Mouse (Mus musculus): ENCODE results near the gene Pnn.

Pnn gene

GRCm38 (mm10) chr12:59074052-59074451 lies 7.4 kb downstream of the Pnn start:
- DNase-seq (ENCODE audit: extremely low spot score, low spot score) = no peak

- no peak for DNase-seq (ENCODE audit: extremely low spot score, low spot score)
These were observed 10.3 kb downstream of the Pnn start for GRCm38 (mm10) chr12:59076996-59077395.

GRCm38 (mm10) chr12:59077883-59078282 lies 11.2 kb downstream of the Pnn start:
- no peak for DNase-seq (ENCODE audit: extremely low spot score, low spot score)

GRCm38 (mm10) chr12:59080461-59080860 lies 13.8 kb downstream of the Pnn start:
- DNase-seq (ENCODE audit: extremely low spot score, low spot score) = no peak

- no peak for DNase-seq (ENCODE audit: extremely low spot score, low spot score)
These were observed 17.8 kb downstream of the Pnn start for GRCm38 (mm10) chr12:59084446-59084845.

- DNase-seq (ENCODE audit: extremely low spot score, low spot score) = no peak
These were observed 19.5 kb downstream of the Pnn start for GRCm38 (mm10) chr12:59086171-59086570.

GRCm38 (mm10) chr12:59093543-59093942 lies 26.9 kb downstream of the Pnn start:
- no peak for DNase-seq (ENCODE audit: extremely low spot score, low spot score)

- no peak for DNase-seq (ENCODE audit: extremely low spot score, low spot score)
These were observed 28.7 kb downstream of the Pnn start, which contains the start of gene Mia2 for GRCm38 (mm10) chr12:59095104-59096025. Gene Mia2 (plus strand): TSS chr12:59095799.

GRCm38 (mm10) chr12:59104771-59105170 lies 38.1 kb downstream of the Pnn start:
- DNase-seq (ENCODE audit: extremely low spot score, low spot score) = no peak

- no peak for DNase-seq (ENCODE audit: extremely low spot score, low spot score)
These were observed 39.2 kb downstream of the Pnn start for GRCm38 (mm10) chr12:59105914-59106313.

GRCm38 (mm10) chr12:59106491-59106890 lies 39.8 kb downstream of the Pnn start:
- DNase-seq (ENCODE audit: extremely low spot score, low spot score) = no peak

- no peak for DNase-seq (ENCODE audit: extremely low spot score, low spot score)
These were observed 41.2 kb downstream of the Pnn start for GRCm38 (mm10) chr12:59107926-59108325.

- no peak for DNase-seq (ENCODE audit: extremely low spot score, low spot score)
These were observed 50.5 kb downstream of the Pnn start for GRCm38 (mm10) chr12:59117184-59117583.
